Mouse (Mus musculus) E14TG2a.4 (cell line): ENCODE results near the gene Gm20696.

ENCODE experiments used
- CTCF ChIP-seq: conservative IDR thresholded peaks from 2 replicates; pipeline ENCODE4 v1.5.1; 2014; ENCODE audit warnings: low read length
- NANOG ChIP-seq: IDR thresholded peaks from 2 replicates; pipeline ENCODE4 v1.6.1; 2014; ENCODE audit warnings: borderline replicate concordance, low read length, mixed read lengths

GRCm38 (mm10) chr6:99251222-99251621, 415.4 kb downstream of the Gm20696 start:
- TF ChIP-seq CTCF (no peak), NANOG (no peak)
